Mouse (Mus musculus): ENCODE measurements around the gene Slc35a1. TPM values are rescaled to one million over a fixed set of nuclear protein-coding genes. Genes with fewer than 3 reads are reported as not detected.

Gene Slc35a1
- total and polyA plus RNA-seq, 3 experiments = 24.3 to 26.0 TPM; not detected in 1

GRCm38 (mm10) chr4:34667923-34668322 is 19.3 kb downstream of the Slc35a1 start (continued):
- TF ChIP-seq MEF2A (IDR thresholded peaks at IDR 0.05; ENCODE audit: extremely low read depth, insufficient replicate concordance, low read depth, low read length, poor library complexity, severe bottlenecking) (no peak), MYB (IDR thresholded peaks at IDR 0.05; ENCODE audit: low read depth, low read length) (peak; percentile 30; the same call in 1 of the 2 replicates), CHD2 (IDR thresholded peaks at IDR 0.05; ENCODE audit: low read length) (no peak), MXI1 (IDR thresholded peaks at IDR 0.05; ENCODE audit: low read depth, low read length) (peak; percentile 23; the same call in 1 of the 2 replicates), GABPA (IDR thresholded peaks at IDR 0.05; ENCODE audit: low read depth, low read length) (no peak), USF1 (IDR thresholded peaks at IDR 0.05; ENCODE audit: low read depth, low read length) (no peak), NELFE (IDR thresholded peaks at IDR 0.05; ENCODE audit: low read depth, low read length) (no peak), EP300 (IDR thresholded peaks at IDR 0.05; ENCODE audit: low read depth in 1 of 2, low read length in 2 of 2) (no peak; a peak in 1 of 4 replicates), MAZ (IDR thresholded peaks at IDR 0.05; ENCODE audit: low read depth, low read length) (no peak), CTCF (IDR thresholded peaks at IDR 0.05 in 2 of 3, conservative IDR thresholded peaks at IDR 0.05 in 1 of 3; ENCODE audit: control insufficient read depth in 1 of 3, insufficient read depth in 1 of 3, low read depth in 2 of 3, low read length in 3 of 3, poor library complexity in 1 of 3, severe bottlenecking in 1 of 3) (no peak), SMC3 (IDR thresholded peaks at IDR 0.05; ENCODE audit: low read depth, low read length) (no peak), MYC (IDR thresholded peaks at IDR 0.05; ENCODE audit: low read depth, low read length) (peak; percentile 25; the same call in 1 of the 2 replicates), JUND (IDR thresholded peaks at IDR 0.05; ENCODE audit: low read depth, low read length) (no peak), GATA1 (IDR thresholded peaks at IDR 0.05; ENCODE audit: low read depth, low read length) (peak; percentile 62), BHLHE40 (IDR thresholded peaks at IDR 0.05; ENCODE audit: borderline replicate concordance, low read depth, low read length) (no peak)

DNA sequence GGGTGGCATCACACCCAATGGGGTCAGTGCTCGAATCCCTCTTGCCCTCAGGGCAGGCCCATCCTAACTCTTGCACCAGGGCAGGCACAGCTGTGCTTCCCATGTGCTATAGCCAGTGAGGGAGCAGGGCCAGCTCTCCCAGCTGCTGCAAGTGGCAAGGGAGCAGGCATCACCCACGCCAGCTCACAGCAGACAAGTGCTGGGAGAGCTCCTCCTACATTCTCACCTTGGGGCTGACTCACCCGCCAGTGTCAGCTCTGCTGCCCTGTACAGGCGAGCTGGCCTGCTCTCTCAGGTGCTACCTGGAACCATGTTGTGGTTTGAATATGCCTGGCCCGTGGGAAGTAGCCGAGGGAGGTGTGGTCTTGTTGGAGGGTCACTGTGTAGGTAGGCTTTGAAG is 25.3 kb downstream of the Slc35a1 start:
- Histone ChIP-seq H3K4me3 (ENCODE audit: control insufficient read depth in 1 of 2, insufficient read depth in 1 of 2, low read depth in 2 of 2, low read length in 2 of 2) (no peak overlapping the region), H3K4me1 (ENCODE audit: control insufficient read depth in 1 of 2, insufficient read depth in 2 of 2, low read length in 2 of 2) (no peaks in the 10 kb centered on the region), H3K27ac (ENCODE audit: control insufficient read depth, low read depth, low read length) (no peak overlapping the region), H3K27me3 (ENCODE audit: control insufficient read depth in 1 of 2, insufficient read depth in 2 of 2, low read length in 2 of 2) (no peaks in the 10 kb centered on the region), H3K9ac (ENCODE audit: control insufficient read depth, low read depth, low read length, poor library complexity, severe bottlenecking) (no peak overlapping the region), H3K36me3 (ENCODE audit: control insufficient read depth in 1 of 2, insufficient read depth in 2 of 2, low read length in 2 of 2) (peaks cover 0 to 14% of the 10 kb centered on the region in 2 experiments; a peak in 2 of 4 replicates), H3K9me3 (replicated peaks; ENCODE audit: insufficient read depth, low read length) (no peaks in the 10 kb centered on the region), H3K79me2 (ENCODE audit: control insufficient read depth, insufficient read depth, low read length, poor library complexity) (no peaks in the 10 kb centered on the region)
- DNase-seq (ENCODE audit: low read depth, low spot score) = no peak
- TF ChIP-seq JUND (IDR thresholded peaks at IDR 0.05; ENCODE audit: low read depth, low read length) (no peak), TBP (IDR thresholded peaks at IDR 0.05; ENCODE audit: low read depth, low read length) (no peak), RCOR1 (IDR thresholded peaks at IDR 0.05; ENCODE audit: low read depth, low read length) (no peak), USF1 (IDR thresholded peaks at IDR 0.05; ENCODE audit: low read depth, low read length) (no peak), POLR2AphosphoS5 (IDR thresholded peaks at IDR 0.05; ENCODE audit: borderline replicate concordance, low read depth, low read length) (no peak), USF2 (IDR thresholded peaks at IDR 0.05; ENCODE audit: borderline replicate concordance in 1 of 2, insufficient read depth in 1 of 2, low read depth in 1 of 2, low read length in 2 of 2) (no peak), MAX (IDR thresholded peaks at IDR 0.05; ENCODE audit: low read length) (no peak), MAZ (IDR thresholded peaks at IDR 0.05; ENCODE audit: low read depth, low read length) (no peak), GABPA (IDR thresholded peaks at IDR 0.05; ENCODE audit: low read depth, low read length) (no peak), CHD1 (IDR thresholded peaks at IDR 0.05; ENCODE audit: low read depth, low read length) (no peak), MYC (IDR thresholded peaks at IDR 0.05; ENCODE audit: low read depth, low read length) (no peak), POLR2AphosphoS2 (IDR thresholded peaks at IDR 0.05; ENCODE audit: low read length) (no peak), ZNF384 (IDR thresholded peaks at IDR 0.05; ENCODE audit: low read depth, low read length) (no peak), SMC3 (IDR thresholded peaks at IDR 0.05; ENCODE audit: low read depth, low read length) (no peak), ETS1 (IDR thresholded peaks at IDR 0.05; ENCODE audit: low read depth, low read length) (no peak), SIN3A (IDR thresholded peaks at IDR 0.05; ENCODE audit: low read length) (no peak), ELF1 (IDR thresholded peaks at IDR 0.05; ENCODE audit: low read depth, low read length) (no peak), MEF2A (IDR thresholded peaks at IDR 0.05; ENCODE audit: extremely low read depth, insufficient replicate concordance, low read depth, low read length, poor library complexity, severe bottlenecking) (no peak), HCFC1 (IDR thresholded peaks at IDR 0.05; ENCODE audit: low read depth, low read length) (no peak), UBTF (IDR thresholded peaks at IDR 0.05; ENCODE audit: borderline replicate concordance, insufficient read depth, low read depth, low read length) (no peak)
